Mouse (Mus musculus) retina, embryonic 14.5 days (tissue): ENCODE data around the gene Maml3.

Source experiments
- DNase-seq: peaks from one replicate; pipeline ENCODE4 v3.0.0-alpha.2; 2015; ENCODE audit warnings: low spot score

Maml3 gene

DNA sequence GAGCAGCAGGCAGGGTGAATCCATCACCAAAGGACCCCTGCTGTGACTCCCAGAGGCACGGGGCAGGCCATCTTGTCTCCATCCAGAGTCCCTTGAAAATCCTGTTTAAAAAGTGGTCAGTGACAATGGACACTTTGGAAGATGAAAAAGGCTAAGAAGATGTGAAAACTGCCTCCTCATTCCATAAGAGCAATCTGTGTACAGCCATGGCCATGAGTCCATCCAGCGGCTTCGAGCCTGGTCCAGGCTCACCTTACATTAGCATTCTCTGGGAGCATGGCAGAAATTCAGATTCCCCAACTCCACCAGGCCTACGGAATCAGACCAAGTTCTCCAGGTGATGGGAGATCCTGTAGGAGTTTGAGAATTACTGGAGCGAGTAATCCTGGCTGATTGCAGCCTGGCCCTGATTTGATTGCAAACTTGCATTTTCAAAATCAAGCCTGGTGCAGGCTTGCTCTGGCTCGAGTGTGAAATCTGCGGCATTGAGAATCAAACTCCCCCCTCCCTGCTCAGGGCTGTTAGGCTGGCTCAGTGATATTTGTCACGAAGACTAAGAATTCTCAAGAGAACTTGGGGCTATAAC, 402.1 kb downstream of the Maml3 start:
- DNase-seq = peak; percentile 19

DNA sequence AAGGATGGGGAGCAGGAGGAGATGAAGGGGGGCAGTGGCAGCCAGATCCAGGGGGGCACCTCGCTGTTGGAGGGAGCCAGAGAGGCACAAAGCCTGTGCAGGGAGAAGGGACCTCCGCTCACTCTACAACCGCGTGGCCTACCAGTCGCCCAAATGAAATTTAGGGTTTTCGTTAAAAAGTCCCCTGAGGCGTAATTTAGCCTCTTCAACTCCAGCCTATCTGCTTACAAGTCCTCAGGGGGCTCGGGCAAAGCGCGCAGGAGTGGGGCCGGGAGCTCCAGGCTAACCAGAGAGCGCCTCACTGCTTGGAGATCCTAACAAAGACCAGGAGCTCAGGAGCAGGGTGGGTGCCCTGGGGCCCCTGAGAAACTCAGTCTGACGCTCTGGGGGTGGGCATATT, 402.9 kb downstream of the Maml3 start:
- peak; percentile 71 for DNase-seq

DNA sequence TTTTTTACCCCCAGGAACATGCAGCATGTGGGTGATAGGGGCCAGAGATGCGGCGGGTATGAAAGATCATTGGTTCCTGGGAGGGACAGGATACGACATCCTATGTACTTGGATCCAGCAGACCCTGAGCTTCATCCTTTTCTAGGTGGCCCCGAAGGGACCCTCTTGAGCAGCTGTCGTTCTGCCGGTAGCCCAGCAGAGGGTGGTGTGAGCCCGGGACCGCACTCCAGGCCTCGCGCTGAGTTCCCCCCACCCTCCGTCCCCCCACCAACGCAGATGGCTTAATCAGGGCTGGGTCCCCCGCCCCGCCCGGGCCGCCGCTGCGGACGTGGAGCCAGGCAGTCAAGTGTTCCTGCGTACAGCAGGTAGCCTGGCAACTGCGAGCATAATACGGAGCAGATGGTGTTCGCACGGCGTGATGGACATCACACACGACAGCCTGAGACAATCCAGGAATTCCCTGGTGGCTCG, 403.6 kb downstream of the Maml3 start:
- DNase-seq = peak; percentile 96

DNA sequence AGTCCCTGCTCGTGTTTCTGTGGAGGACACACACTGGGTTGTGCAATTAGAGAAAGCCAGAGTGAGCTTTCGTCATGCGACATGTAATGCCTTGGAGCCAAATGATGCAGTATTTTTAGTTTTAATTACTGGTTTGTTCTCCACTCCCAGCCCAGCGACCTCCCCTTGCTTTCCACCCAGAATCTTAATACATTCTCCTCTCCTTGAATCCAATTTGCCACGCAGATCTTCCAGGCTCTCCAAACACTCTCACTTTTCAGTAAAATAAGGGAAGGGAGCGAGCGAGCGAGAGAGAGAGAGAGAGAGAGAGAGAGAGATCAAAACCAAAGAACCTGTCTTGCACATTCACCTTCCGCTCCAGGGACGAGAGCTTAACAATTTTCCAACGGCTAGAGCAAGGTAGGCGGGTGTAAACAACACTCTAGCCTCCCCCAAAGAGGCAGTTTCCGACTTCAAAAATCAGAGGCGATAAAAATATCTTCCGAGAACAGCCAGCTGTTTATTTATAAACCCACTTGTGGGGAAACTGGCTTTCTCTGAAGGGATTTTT, 404.1 kb downstream of the Maml3 start:
- DNase-seq = no peak

DNA sequence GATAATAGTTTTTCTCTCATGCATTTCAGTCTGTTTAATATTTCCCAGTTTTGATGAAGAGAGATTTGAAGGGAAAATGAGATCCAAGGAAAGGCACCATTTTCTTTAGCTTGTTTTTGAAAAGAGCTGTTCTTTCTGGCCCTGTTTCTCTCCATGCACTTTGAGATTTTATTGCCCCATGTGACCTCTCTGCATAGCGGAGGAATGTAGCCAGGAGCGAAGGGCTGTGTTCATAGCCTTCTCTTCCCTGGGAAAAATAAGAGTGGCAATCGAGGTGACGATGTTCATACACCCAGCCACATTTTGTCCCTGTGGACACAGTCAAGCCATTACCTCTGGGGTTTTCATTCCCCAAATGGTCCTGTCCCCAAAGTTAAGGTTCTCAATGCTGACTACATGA, 404.8 kb downstream of the Maml3 start:
- DNase-seq = no peak

DNA sequence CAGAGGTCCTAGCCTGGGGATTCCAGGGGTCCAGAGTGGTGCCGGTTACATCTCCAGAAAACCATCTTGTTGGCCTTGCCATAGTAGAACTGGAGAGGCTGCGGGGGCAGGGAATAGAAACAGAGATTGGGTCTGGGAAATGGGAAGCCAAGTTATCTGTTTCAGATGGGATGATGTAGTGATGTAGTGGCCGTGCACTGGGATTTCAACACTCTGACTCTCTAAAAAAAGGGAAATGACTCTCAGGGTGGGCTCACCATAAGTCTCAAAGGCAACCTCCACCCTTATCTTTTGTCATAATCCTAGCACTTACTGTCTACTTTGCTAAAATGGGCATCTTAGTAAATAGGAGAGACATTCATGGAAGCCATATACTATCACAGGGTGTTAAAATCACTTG, 406.9 kb downstream of the Maml3 start:
- no peak for DNase-seq

DNA sequence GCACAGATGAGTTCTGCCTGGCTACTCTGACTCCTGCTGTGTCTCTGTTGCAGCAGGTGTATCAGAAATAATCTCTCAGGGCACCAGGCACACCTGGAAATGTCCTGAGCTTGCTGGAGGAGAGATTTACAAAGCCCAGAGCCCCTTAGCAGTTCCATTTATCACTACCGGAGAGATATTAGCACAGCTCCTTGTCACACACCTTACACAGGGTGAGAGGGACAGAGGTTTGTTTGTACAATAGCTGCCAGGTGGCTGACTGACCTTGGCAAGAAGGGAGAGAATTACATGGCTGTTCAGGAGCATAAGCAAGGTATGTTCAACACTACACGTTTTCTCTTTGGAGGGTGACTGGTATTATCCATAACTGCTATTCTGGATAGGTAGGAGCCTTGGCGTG, 409.2 kb downstream of the Maml3 start:
- DNase-seq = no peak

DNA sequence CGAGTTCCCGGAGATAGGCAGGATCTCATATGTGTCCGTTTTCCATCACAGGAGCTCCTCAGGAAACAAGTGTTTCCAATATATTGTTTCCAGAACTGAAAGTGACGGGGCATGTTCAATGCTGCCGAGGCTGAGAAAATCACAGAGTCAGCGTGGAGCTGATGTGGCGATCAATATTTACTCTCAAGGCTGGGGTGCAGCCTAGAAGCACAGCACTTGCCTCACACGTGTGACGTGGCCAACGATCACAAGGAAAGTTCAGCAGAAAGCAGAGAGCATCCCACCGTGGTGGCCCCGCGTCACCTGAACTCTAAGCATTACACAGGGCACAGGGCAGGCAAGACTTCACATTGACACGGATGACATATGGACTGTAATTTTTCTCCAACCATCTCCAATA, 410.3 kb downstream of the Maml3 start:
- no peak for DNase-seq

DNA sequence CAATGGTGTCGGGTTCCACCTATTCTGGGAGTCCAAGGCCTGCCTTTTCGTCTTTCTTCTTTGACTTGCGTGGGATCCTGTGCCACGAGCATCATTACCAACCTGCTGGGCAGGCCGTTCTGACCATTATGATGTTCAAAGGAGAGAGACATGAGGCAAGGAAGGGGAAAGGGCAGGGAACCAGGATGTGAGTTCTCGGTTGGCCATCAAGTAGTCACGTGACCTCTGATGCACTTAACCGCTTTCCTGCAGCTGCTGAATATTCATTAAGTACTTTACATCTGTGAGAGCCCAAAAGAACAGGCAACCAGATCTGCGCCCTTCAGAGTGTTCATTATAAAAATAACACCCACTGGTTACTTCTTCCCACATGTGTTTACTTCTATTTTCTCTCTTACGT, 411.7 kb downstream of the Maml3 start:
- DNase-seq = no peak

DNA sequence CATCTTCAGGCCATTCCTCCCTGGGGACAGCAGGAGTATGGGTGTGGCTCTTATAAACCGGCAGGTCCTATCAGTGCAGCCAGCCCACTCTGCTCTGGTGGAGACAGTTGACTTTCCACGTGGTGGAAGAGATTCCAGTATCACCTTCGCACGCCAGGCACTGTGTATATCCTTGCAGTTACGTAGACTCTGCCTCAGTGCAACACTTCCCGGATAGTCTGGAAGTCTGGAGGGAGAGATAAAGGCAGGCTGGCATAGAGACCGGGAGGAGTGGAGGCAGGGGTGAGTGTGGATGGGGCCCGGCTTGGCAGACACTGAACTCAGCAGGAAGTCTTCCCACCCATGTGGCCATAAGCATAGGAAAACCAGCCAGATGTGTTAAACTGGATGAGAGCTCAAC, 416.2 kb downstream of the Maml3 start:
- DNase-seq = no peak

DNA sequence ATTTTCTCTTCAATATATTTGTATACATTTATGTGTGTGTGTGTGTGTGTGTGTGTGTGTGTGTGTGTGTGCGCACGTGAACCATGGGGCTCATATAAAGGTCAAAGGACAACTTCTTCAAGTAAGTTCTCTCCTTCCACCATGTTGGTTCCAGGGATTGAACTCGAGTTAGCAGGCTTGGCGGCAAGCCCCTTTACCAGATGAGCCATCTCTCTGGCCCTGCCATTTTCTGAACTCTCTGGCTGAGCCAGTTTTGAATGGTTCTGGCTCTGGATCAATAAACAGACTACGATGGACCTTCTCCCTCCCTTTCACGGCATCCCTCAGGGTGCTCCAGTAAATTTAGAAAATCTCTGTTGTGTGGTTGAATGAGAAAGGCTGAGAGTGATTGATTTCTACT, 418.1 kb downstream of the Maml3 start:
- no peak for DNase-seq

DNA sequence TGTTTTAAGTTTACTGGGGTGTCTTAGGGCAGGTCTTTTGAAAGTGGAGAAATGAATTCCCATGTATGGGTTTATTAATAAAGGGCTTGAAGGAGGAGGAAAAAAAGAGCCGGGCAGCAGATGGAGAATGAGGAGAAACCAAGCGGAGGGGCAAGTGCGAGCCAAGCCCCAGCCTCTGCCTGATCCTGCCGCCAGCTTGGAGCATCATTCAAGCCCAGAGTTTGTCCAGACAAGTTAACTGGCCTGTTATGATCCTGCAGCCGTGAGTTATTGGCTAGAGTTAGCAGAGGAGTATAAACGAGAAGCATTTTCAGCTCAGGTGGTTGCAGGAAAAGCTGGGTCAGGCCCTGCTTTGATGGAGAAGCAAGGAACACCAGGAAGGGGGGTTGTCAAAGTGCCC, 418.6 kb downstream of the Maml3 start:
- no peak for DNase-seq

DNA sequence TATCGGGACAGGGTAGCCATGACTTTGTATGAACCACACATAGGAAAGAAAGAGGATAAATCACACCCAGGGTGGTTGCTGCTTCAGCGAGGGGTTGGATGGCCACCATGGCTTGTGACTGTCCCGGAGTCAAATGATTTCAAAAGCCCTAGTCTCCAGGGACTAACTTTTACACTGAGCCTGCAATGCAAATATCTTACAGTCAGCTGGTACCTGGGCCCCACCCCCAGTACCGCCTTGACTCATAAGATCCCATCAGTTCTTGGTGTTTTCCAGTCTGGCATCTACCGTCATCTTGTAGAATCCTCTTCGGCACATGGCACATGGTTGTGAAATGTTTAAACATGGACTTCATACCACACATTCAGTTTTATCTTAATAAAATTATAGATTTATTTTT, 419.3 kb downstream of the Maml3 start:
- DNase-seq = no peak

DNA sequence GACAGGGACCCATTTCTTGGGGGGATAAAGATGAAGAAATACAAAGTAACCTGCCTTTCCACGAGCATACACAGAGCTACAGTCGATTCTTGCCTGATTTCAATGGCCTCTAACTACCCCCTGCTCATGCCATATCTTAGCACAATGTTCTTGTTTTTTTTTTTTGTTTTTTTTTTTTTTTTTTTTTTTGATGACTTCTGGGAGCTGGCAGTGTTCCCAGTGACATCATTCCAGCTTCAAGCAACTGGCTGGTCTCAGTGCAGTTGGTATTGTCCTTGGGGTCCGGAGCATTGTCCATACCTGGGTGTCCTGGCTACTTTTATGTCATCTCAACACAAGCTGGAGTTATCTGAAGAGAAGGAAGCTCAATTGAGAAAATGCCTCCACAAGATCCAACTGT, 429.9 kb downstream of the Maml3 start:
- no peak for DNase-seq

DNA sequence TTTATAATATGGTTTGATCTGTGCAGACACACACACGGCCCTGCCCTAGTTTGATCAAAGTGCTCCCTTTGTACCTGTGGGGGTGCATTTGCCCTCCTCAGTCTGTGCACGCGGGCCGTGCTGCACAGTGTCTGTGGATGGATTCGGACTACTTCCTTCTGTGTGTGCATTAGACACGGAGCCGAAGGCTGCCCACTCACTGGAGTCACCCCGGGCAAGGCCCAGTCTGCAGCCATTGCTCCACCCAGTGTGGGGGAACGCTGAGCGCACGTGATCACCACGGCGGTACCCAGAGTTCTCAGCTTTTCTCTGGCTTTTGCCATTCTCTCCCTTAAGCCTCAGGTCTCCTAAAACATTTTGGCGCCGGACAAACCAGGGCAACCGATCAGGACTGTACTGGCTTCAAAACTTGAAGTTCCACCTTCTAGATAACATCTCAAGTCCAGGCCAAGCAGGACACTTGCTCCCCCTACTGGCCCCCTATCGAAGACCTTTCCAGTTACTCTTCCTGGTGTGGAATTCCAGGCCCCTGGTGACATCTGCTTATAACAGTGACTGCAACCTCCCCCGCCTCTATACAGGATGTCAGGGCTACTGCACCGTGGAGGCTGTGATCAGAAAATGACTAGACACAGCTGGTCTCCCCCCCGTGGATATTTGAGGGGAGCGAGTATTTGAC, 431.3 kb downstream of the Maml3 start:
- DNase-seq = peak; percentile 63

DNA sequence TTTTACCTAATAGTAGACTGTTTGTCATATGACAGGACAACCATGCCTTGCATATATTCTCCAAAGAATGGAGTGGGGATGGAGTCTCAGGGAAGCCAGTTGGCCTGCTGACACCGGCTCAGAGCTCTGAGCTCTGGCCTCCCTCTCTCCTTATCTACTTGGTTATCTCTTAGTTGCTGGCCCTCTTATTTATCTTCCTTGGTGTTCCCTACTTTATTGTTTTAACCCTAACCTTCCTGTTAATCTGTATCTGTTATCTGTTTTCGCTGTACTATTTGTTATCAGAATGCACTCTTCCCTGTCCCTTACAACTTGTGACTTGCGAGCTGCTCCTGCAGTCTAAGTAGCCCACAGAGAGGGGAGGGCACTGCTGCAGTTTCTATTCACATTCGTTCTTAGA, 432.2 kb downstream of the Maml3 start:
- no peak for DNase-seq

DNA sequence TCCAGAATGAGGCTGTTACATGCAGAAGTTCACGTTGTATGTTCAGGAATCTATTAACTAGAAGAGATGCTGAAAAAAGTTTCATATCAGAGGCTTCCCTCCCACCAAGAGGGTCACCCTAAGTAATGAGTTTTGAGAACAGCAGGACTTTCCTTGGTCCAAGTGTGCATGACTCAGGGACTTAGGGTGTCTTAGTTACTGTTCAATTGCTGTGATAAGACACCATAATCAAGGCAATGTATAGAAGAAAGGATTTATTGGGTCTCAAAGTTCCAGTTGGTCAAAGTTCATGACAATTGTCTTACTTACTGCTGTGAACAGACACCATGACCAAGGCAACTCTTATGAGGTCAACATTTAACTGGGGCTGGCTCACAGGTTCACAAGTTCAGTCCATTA, 433.8 kb downstream of the Maml3 start:
- DNase-seq = no peak

DNA sequence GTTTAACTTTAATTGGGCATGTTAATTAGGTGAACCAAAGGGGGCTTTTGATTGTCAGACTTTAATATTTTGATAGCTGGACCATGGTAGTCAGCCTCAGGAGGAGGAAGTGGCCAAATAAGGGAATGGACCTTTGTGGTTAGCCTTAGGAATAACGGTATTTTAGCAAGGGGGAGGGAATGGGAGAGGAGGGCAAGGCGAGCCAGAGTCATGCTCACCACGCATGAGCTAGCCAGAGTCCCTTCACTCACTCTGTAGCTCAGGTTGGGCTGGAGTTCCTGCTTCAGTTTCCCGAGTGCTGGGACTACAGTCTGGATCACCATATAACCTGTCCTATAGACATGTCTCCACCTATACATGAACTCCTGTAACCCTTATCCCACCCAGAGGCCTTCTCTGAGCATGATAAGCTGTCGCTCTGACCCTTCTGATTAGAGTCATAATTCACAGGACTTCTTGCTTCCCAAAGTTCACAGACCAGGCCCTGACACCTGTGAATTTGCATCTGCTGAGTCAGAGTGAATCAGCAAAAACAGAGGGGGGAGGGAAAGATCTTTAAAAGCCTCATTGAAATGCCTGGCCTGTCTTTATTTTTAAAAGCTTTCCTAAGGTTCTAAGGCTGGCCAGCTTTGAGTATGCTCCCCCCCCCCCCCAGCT, 434.3 kb downstream of the Maml3 start:
- DNase-seq = no peak

DNA sequence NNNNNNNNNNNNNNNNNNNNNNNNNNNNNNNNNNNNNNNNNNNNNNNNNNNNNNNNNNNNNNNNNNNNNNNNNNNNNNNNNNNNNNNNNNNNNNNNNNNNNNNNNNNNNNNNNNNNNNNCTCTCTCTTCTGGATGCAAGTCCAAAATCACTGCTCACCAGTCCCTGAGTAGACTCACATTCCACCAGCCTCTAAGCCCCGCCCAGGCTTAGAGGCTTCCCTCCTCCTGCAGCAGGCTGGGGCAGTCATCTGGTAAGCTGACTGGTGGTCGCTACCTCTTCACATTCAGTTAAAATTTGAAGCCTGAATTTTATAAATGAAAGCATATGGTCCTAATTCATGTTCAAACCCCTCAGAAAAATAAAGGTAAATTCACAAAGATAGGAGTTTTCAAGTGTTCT, 436.3 kb downstream of the Maml3 start:
- DNase-seq = no peak

DNA sequence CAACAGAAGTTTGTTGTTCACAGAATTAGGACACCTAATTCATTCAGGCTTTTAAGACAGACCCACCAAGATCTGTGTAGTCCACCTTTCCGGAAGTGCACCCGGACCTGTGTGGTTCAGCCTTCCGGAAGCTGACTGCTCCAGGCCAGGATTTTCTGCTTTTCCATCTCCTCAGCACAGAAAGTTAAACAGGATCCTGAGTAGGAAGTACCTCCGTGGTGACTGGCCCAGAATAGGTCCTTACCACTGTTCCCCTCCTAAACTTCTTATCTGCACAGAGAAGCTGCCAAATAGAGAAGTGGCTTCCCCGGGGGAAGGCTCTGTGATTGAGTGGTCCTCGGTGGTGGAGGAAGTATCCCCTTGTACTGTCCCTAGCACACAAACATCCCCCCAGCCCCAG, 442.3 kb downstream of the Maml3 start:
- no peak for DNase-seq

DNA sequence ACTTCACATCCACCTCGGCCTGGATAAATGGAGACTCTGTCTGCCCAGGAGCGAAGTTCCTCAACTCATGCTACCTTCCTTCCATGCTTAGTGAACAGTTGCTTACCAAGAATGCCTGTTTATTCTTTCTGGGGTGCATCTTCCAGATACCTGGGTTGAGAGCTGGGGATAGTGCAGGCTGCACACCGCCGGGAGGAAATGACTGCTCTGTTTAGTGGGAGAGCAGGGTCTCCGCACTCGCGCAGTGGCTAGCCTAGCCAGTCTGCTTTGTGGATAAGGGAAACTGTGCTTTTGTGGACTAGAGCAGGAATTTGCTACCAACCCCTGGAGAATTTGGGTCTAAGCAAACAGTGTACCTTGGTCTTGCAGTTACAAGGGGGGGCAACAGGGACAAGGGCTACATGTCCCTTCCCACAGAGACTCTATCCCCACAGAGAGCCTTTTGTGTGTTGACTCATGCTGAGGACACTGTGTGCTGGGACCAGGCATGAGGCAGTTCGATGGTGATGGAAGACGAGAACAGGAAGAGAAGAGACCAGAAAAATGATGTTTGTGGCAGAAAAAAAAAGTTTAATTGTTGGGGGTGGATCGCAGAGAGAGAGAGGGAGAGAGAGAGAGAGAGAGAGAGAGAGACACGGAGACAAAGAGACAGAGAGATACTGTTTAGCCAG, 442.9 kb downstream of the Maml3 start:
- DNase-seq = no peak

DNA sequence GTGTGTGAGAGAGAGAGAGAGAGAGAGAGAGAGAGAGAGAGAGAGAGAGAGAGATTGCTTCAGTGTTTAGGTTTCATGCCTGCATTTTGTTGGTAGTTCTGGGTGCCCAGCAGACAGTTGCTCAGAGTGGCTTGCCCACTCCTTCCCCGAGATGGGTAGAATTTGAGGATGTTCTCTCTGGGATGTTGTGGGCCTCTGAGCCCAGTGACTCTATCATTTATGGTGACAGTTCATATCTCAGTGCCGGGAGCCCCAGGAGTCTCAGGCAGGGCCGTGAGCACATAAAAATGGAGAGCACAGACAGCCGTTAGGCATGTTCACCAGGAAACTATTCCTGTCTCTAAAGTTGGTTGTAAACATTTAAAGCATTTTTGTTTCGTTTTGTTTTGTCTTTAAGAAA, 443.5 kb downstream of the Maml3 start:
- DNase-seq = no peak

DNA sequence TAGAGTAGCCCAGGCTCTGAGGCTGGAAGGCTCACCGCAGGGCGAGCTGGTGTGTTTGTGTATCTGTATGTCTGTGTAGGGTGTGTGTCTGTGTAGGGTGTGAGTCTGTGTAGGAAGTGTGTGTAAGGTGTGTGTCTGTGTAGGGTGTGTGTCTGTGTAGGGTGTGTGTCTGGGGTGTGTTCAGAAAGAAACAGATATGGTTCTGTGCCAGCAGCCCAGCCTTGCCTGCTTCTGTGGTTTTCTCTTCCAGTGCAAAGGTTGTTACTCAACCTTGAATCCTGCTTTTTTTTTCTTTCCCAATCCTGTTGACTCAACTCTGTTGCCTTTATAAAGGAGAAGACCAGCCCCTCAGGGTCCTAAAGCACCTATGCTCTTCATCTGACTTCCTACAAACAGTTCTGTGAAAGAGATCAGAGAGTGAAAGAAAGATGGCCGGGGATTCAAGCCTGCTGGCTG, 444.0 kb downstream of the Maml3 start:
- DNase-seq = no peak
